Mouse (Mus musculus): Measurements from ENCODE around the gene Npepps. TPM values are rescaled to one million over a fixed set of nuclear protein-coding genes. Genes with fewer than 3 reads are reported as not detected.

Gene Npepps
- polyA plus RNA-seq, 1 experiment = 31.5 TPM

DNA sequence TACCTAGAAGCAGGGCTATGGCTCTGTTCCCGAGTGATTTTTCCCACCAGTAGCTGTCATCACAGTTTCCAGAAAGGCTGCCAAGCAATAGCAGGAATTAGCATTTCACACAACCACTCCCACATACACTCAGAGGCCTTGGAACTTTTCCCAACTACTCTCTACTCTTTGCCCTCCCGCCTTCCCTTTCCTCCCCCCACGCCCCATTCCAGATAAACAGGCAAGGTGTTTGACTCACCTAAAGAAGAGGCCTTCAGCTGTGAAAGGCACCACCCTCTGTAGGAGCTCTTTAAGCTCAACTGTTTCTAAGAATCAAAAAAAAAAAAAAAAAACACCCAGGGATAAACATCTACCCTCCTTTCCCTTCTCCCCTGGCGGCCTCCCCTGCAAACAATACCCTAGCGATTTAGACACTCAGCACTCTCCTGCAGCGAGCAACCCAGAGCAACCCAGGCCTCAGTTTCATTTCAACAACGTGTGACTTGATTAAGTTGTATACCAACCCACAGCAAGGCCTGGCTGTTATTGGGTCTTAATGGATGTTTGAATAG lies 21.9 kb upstream of the Npepps start:
- no peak for TF ChIP-seq GATA1 (IDR thresholded peaks at IDR 0.05; ENCODE audit: low read length)

DNA sequence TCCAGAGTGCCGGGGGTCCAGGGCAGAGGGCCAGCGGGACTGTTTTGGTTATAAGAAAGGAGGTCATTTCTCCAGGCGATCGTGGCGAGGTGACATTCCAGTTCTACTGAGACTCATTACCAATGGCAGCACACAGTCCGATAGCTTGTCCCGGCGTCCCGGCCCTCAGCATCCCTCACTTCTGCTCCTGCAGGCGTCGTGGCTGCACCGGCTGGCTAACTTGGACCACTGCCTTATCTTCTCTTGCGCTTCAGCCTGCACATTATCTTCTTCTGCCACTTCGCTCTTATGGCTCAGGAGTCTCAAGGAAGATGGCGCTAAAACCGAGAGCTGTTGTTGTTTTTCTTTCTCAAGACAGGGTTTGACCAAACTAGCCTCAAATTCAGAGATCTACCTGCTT lies 21.0 kb upstream of the Npepps start:
- no peak for TF ChIP-seq GATA1 (IDR thresholded peaks at IDR 0.05; ENCODE audit: low read length)

DNA sequence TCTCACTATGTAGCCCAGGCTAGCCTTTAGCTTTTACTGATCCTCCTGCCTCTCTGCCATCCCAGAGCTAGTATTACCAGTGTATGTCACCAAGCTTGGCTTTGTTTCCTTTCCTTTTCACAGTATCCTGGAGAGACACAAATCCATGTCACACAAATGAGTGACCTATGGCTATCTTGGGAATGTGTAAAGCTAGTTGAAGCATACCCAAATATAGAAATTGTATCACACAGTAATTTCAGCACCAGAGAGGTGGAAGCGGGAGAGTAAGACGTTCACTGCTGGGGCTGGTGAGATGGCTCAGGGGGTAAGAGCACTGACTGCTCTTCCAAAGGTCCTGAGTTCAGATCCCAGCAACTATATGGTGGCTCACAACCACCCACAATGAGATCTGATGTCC lies 19.5 kb upstream of the Npepps start:
- TF ChIP-seq GATA1 (IDR thresholded peaks at IDR 0.05; ENCODE audit: low read length) = no peak

DNA sequence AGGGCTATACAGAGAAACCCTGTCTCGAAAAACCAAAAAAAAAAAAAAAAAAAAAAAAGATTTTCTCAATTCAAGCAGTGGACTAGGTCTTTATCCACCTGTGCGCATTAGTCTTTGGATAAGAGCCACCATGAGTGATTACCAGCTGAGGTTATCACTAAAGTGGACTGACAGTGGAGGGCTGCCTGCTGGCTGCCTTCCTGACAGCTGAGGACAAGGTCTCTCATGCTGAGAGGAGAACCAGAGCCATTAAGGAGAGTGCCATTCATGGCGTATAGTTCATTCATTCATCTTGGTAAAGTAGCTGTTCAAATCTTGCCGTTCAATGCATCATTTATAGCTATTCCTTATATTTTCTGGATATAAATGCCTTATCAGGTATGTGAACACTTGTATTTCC lies 16.1 kb upstream of the Npepps start:
- TF ChIP-seq GATA1 (IDR thresholded peaks at IDR 0.05; ENCODE audit: low read length) = no peak

DNA sequence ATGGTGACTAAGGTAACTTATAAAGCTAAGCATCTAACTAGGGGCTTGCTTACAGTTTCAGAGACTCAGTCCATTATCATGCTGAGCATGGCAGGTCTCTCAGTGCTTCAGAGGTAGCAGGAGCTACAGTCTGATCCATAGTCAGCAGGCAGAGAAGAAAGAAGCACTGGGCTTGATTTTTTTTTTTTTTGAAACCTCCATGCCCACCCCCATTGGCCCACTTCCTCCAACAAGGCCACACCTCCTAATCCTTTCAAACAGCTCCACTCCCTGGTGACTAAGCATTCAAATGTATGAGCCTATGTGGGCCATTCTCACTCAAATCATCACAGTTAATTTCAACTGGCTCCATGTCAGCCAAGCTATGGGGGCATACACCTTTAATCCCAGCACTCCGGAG lies 12.3 kb upstream of the Npepps start:
- no peak for TF ChIP-seq GATA1 (IDR thresholded peaks at IDR 0.05; ENCODE audit: low read length)

DNA sequence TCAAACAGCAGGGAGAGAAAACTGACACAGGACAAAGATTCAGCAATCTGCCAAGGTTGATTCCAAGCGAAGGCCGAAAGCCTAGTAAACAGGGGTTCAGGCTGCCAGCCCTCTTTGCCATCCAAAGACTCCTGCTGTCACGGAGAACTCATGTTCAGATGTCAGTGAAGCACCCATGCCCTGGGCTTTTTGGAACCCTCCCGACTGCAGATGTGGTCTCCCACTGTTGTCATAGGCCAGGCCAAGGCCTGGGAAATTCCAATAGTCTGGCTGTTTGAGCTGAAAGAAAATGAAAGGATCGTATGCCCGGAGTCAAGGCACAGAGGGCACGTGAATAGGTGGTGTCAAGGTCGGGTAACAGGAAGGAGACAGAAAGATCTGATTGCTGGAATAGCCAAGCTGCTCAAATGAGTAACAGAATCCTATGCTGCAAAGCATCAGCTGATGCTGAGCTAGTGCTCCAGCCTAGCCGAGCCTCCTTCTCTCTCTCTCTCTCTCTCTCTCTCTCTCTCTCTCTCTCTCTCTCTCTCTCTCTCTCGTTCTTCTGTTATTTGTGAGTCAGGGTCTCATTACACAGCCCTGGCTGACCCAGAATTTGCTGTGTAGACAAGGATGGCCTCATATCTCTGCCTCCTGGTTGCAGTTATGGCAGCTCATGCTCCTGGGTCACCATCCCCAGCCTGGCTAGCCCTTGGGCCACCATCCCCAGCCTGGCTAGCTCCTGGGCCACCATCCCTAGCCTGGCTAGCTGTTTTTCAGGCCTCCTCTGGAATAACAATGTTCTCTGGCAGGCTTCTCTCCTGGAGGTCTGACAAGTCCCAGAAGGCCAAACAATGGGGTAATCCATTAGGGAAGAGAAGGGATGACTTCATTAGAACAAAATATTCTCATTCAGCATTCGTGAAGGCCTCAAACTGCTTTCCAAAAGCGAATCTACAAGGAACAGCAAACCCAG lies 9.1 kb upstream of the Npepps start:
- no peak for TF ChIP-seq GATA1 (IDR thresholded peaks at IDR 0.05; ENCODE audit: low read length)

DNA sequence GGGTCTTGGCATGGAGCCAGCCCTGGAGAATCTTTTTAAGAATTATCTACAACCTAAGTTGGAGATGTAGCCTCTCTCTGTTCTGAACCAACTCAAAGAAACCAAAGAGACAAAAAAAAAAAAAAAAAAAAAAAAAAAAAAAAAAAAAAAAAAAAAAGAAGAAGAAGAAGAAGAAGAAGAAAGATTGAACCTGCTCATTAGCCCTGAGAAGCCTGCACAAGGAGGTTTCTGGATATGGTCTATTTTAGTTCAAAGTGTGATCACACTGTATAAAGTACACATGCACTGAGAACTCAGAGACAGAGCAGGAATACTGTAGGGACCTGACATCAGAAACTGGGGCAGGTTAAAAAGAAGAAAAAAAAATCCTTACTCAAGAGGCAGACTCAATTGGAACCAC lies 7.2 kb upstream of the Npepps start:
- TF ChIP-seq GATA1 (IDR thresholded peaks at IDR 0.05; ENCODE audit: low read length) = no peak

DNA sequence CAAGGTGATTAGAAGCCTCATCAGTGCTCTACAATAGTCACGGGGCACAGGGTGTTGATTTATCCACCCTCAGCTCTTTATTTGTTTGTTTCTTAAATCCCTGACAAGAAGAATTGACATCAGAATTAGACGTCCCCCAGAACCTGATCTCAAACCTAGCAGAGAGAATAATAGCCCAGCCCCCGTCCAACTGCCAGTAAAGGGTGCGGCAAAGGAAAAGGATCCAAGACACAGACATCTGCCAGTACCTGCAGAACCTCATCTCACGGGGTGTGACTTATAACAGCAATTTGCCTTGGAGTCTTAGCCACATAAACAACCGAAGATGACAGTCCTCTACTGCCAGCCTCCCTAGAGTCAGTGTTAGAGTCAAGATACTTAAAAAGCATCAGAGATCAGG lies 6.5 kb upstream of the Npepps start:
- TF ChIP-seq GATA1 (IDR thresholded peaks at IDR 0.05; ENCODE audit: low read length) = no peak

DNA sequence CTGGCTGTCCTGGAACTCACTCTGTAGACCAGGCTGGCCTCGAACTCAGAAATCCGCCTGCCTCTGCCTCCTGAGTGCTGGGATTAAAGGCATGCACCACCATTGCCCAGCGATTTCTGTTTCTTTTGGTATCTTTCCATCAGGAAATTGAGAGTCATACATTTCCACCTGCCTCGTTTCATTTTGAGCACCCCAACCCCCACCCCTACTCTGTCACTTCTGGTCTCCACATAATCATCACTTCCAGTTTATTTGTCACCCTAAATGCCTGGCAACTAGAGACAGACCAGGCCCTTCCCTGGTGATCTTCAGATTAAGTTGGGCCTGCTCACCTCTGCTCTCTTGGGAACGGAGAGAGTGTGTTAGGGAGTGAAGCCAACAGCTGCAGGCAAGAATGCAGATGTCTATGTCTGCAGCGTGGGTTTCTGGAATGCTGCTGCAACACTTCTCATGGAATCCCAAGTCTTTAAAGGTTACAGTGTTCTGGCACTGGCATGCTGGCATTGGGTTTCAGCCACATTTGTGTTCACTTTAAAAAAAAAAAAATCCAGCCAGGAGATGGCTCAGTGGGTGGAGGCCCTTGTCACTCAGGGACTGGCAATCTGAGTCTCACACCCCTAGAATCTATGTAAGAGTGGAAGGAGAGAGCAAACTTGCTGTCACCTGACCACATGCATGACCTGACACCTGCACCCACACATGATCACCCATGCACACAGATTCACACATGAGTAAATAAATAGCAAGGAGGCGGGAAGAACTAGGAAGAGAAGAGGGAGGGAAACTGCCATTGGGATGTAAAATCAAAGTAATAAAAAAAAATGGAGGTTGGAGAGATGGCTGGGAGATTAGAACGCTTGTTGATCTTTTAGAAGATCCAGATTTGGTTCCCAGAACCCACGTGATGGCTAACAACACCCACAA lies 5.7 kb upstream of the Npepps start:
- TF ChIP-seq GATA1 (IDR thresholded peaks at IDR 0.05; ENCODE audit: low read length) = no peak

DNA sequence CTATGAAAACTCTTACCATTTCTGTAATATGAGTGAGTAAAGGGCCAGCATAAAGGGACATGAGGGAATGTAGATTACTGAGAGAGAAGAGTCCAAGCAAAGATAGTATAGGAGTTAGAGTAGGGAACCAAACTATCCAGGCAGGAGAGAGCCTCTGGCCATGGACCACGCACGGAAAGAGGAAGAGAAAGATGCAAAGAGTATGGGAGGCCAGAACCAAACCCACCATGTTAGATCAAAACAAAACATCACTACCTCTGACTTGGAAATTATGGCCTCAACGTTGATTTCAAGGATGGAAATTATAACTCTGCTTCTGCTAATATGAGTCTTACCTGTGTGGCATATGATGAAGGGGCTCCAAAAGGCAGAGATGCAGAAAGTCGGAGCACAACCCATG lies 4.4 kb upstream of the Npepps start:
- TF ChIP-seq GATA1 (IDR thresholded peaks at IDR 0.05; ENCODE audit: low read length) = no peak

DNA sequence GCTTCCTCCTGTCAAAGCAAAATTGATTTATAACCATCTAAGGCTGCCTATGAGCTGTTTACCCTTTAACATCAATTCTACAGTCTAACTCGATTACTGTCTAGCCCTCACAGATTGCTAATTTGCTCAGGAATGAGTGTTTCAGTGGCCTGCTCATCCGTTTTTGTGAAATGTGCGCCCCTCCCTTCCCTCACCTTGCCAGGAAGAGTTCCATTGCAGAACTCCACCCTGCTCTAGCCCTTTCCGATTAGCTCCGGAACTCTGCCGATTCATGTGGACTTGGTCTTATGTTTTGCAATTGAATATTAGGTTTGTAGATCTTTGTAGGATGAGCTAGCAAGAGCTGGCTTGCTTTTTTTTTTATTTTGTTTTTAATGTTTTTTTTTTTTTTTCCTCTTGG lies 1.7 kb upstream of the Npepps start:
- no peak for TF ChIP-seq GATA1 (IDR thresholded peaks at IDR 0.05; ENCODE audit: low read length)

DNA sequence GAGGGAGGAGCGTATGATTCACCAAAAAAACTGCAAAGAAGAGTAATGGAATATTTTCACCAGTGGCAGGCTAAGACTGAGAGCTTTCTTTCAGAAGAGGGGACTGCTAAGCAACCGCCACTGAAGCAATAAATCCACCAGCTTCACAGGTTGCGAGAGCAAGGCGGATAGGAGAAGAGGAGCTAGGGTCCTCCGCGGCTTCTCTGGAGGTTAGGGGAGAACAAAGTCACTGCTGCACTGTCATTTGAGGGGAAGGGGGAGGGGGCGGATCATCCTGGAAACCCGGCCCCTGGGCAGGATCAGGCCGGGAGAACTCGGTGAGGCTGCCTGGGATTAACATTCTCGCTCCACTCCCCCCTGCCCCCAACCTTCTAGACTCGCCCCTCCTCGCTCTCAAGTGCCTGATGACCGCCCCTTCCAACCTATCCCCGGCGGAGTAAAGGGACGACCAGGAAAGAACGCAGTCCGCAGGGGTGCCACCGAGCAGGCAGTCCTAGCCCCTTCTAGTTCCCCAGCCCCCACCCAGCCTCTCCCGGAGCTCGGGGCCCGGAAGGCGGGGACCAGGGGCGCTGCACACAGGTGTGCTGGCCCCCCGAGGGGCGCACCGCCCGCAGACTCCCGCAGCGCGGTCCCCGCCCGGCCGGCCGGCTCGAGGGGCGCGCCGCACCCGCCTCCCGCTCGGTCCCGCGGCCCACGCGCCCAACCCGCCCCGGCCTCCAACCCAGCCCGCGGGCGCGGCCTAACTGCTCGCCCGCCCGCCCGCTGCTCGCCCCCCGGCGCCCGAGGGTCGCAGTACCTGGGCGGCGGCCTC lies 828 bp downstream of the Npepps start:
- TF ChIP-seq GATA1 (IDR thresholded peaks at IDR 0.05; ENCODE audit: low read length) = no peak

DNA sequence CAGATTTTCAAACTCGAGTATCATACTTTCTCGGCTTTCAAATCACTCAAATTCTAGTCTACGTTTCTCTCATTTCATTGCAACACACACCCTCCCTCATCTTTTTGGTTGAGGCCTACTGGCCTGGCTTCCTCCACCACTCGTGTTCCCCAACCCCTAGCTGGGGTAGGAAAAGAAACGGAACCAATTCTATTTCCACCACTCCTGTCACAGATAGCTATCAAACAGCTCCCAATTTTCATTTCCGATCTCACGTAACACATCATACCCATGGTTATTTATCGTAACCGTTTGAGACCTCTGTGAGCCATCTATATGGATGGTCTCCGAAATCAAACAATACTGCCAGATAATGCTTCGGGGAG lies 1.4 kb downstream of the Npepps start:
- TF ChIP-seq GATA1 (IDR thresholded peaks at IDR 0.05; ENCODE audit: low read length) = no peak

DNA sequence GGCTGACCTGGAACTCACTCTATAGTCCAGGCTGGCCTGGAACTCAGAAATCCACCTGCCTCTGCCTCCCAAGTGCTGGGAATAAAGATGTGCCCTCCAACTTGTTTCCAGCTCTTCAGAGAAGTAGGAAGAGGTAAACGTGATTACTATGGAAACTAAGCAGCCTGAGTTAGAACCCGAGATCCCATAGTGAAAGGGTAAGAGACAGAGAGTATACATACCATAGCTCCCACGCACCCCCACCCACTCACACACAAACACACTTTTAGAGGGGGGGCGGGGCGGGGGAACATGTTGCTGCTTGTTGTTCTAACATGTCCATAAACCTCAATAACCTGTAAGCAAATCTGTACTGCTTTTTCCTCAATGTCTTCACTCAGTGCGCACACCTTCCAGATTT lies 2.0 kb downstream of the Npepps start:
- TF ChIP-seq GATA1 (IDR thresholded peaks at IDR 0.05; ENCODE audit: low read length) = no peak

DNA sequence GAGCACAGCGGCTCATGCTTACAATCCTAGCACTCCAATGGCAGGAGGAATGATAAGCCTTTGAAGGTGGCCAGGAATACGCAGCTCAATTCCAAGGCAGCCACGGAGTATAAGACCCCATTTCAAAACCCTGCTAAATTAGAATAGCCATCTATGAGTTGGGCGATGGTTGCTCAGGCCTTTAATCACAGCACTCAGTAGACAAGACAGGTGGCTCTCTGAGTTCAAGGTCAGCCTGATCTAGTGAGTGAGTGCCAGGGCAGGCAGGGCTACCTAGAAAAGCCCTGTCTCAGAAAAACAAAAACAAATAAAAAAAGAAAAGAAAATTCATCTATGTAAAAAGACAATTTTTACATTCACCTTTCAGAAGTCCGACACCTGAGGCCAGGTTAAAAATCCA lies 3.3 kb downstream of the Npepps start:
- TF ChIP-seq GATA1 (IDR thresholded peaks at IDR 0.05; ENCODE audit: low read length) = no peak

All from G1E-ER4 (cell line).